Mouse (Mus musculus): Measurements from ENCODE around the gene Lta. TPM values are rescaled to one million over a fixed set of nuclear protein-coding genes. Genes with fewer than 3 reads are reported as not detected.

The Lta gene
- total RNA-seq, 2 experiments from 2014 or later: not detected

- DNase-seq (ENCODE audit: low spot score in 2 of 2): no peak
Measured at GRCm38 (mm10) chr17:35210593-35210992, 5.4 kb upstream of the Lta start.

GRCm38 (mm10) chr17:35209785-35210535 is 4.8 kb upstream of the Lta start:
- DNase-seq (ENCODE audit: low spot score in 2 of 2): no peak

GRCm38 (mm10) chr17:35205380-35205769 is 224 bp upstream of the Lta start:
- no peak for DNase-seq (ENCODE audit: low spot score in 2 of 2)

- no peak for DNase-seq (ENCODE audit: low spot score in 2 of 2)
Measured at GRCm38 (mm10) chr17:35202442-35202841, 2.7 kb downstream of the Lta start.

GRCm38 (mm10) chr17:35201787-35202186 is 3.4 kb downstream of the Lta start, which contains the start of gene Tnf:
Gene Tnf, minus strand, starts transcription at chr17:35202007.
- DNase-seq (ENCODE audit: low spot score in 2 of 2): peak; percentile 38 to 52

- no peak for DNase-seq (ENCODE audit: low spot score in 2 of 2)
Measured at GRCm38 (mm10) chr17:35201128-35201527, 4.0 kb downstream of the Lta start.

- no peak for DNase-seq (ENCODE audit: low spot score in 2 of 2)
Measured at GRCm38 (mm10) chr17:35200398-35200797, 4.8 kb downstream of the Lta start.

- no peak for DNase-seq (ENCODE audit: low spot score in 2 of 2)
Measured at GRCm38 (mm10) chr17:35198946-35199345, 6.2 kb downstream of the Lta start.

GRCm38 (mm10) chr17:35198029-35198428 is 7.1 kb downstream of the Lta start:
- DNase-seq (ENCODE audit: low spot score in 2 of 2): no peak

GRCm38 (mm10) chr17:35197126-35197525 is 8.0 kb downstream of the Lta start:
- DNase-seq (ENCODE audit: low spot score in 2 of 2): no peak

- DNase-seq (ENCODE audit: low spot score in 2 of 2): no peak
Measured at GRCm38 (mm10) chr17:35196321-35196641, 8.9 kb downstream of the Lta start.

- DNase-seq (ENCODE audit: low spot score in 2 of 2): peak; percentile 84 to 90
Measured at GRCm38 (mm10) chr17:35195631-35196320, 9.4 kb downstream of the Lta start.

GRCm38 (mm10) chr17:35194844-35195630 is 10.1 kb downstream of the Lta start:
- no peak for DNase-seq (ENCODE audit: low spot score in 2 of 2)

GRCm38 (mm10) chr17:35193881-35194843 is 11.0 kb downstream of the Lta start, which contains the start of gene Ltb:
Gene Ltb, plus strand, starts transcription at chr17:35194439.
- DNase-seq (ENCODE audit: low spot score in 2 of 2): peak in 1 of 2 experiments; percentile 33

- DNase-seq (ENCODE audit: low spot score in 2 of 2): no peak
Measured at GRCm38 (mm10) chr17:35192924-35193323, 12.2 kb downstream of the Lta start.

GRCm38 (mm10) chr17:35191723-35192122 is 13.4 kb downstream of the Lta start:
- no peak for DNase-seq (ENCODE audit: low spot score in 2 of 2)

GRCm38 (mm10) chr17:35190096-35190495 is 15.1 kb downstream of the Lta start:
- DNase-seq (ENCODE audit: low spot score in 2 of 2): no peak

GRCm38 (mm10) chr17:35189186-35189585 is 16.0 kb downstream of the Lta start:
- DNase-seq (ENCODE audit: low spot score in 2 of 2): no peak

GRCm38 (mm10) chr17:35187959-35188610 is 17.1 kb downstream of the Lta start, which contains the start of gene Lst1:
Gene Lst1, minus strand, starts transcription at chr17:35188439.
- DNase-seq (ENCODE audit: low spot score in 2 of 2): no peak

GRCm38 (mm10) chr17:35187345-35187744 is 17.8 kb downstream of the Lta start:
- DNase-seq (ENCODE audit: low spot score in 2 of 2): no peak

Measured in adrenal gland, adult 18-20 months (tissue).